In the genomic region with DNA sequence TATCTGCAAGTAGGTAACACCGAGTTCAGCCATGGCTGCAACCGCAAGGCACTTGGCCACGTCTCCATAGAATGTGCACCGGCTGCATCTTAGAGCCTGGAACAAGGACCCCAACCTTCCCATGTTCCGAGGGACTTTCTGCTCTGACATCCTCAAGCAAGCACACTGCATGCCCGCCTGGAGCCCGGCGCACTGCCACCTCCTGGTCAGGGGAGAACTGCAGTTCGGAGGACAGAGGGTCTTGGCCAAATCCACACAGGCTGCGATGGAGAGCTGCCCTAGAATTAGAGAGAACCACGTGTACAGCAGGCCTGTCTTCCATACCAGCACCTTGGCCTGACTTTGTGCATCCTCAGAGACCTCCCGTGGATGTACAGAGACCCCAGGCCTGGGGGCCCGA, we compare ENCODE assay signal across 9 mouse cellular contexts. TPM values are rescaled to one million over a fixed set of nuclear protein-coding genes. Genes with fewer than 3 reads are reported as not detected.
DNase-seq lines count a peak whose midpoint lies in the region; ATAC-seq and TF ChIP-seq lines count a peak whose summit lies in the region.
"Had no signal": no experiment of that assay in that cellular context is flagged by ENCODE, and none has a peak within 500 bp of the region (broad histone marks: within the 10 kb centered on the region; RNA-seq: fewer than 3 reads in every experiment).

No protein-coding gene starts in this region.

- 41% methylated on average over 13 of the region's 13 CpGs for WGBS in hindbrain, embryonic 10.5 days
- 38% methylated on average over 13 of the region's 13 CpGs for WGBS in hindbrain, embryonic 16.5 days
- 40% methylated on average over 13 of the region's 13 CpGs for WGBS in forebrain, embryonic 13.5 days
- 46% methylated on average over 13 of the region's 13 CpGs for WGBS in liver, embryonic 14.5 days (ENCODE audit: insufficient replicate concordance)

- peak; percentile 71 for TF ChIP-seq CTCF in liver, embryonic 14.5 days (IDR thresholded peaks at IDR 0.05; ENCODE audit: low read depth)

- H3K9me3 ChIP-seq in hindbrain, embryonic 10.5 days: no peaks in the 10 kb centered on the region
- H3K9me3 ChIP-seq in hindbrain, embryonic 16.5 days (ENCODE audit: control insufficient read depth, low read length): no peaks in the 10 kb centered on the region
- H3K9me3 ChIP-seq in forebrain, embryonic 13.5 days (replicated peaks): no peaks in the 10 kb centered on the region
- no peaks in the 10 kb centered on the region for H3K9me3 ChIP-seq in liver, embryonic 14.5 days (ENCODE audit: control insufficient read depth, low read length)
- H3K9me3 ChIP-seq: neural tube, embryonic 12.5 days had no signal

- ATAC-seq in hindbrain, embryonic 16.5 days: no peak
- peak; percentile 61 for ATAC-seq in forebrain, embryonic 13.5 days
- no peak for ATAC-seq in liver, embryonic 14.5 days (ENCODE audit: insufficient read depth)
- no peak for ATAC-seq in erythroid progenitor cell, adult 5-6 weeks (replicated peaks; ENCODE audit: low FRiP score, poor library complexity, severe bottlenecking)

- H3K27ac ChIP-seq in hindbrain, embryonic 10.5 days: no peak overlapping the region
- no peak overlapping the region for H3K27ac ChIP-seq in hindbrain, embryonic 16.5 days (ENCODE audit: low read depth, low read length)
- H3K27ac ChIP-seq in forebrain, embryonic 13.5 days: no peak overlapping the region
- no peak overlapping the region for H3K27ac ChIP-seq in liver, embryonic 14.5 days
- H3K27ac ChIP-seq: neural tube, embryonic 12.5 days had no signal

- H3K4me1 ChIP-seq in hindbrain, embryonic 10.5 days (replicated peaks): no peaks in the 10 kb centered on the region
- H3K4me1 ChIP-seq in hindbrain, embryonic 16.5 days (ENCODE audit: control insufficient read depth, insufficient read depth, low read depth, low read length): no peaks in the 10 kb centered on the region
- no peaks in the 10 kb centered on the region for H3K4me1 ChIP-seq in forebrain, embryonic 13.5 days
- no peaks in the 10 kb centered on the region for H3K4me1 ChIP-seq in liver, embryonic 14.5 days (replicated peaks; ENCODE audit: control insufficient read depth in 2 of 2, insufficient read depth in 2 of 2, low read length in 1 of 2)
- H3K4me1 ChIP-seq: neural tube, embryonic 12.5 days had no signal

- no peak overlapping the region for H3K4me2 ChIP-seq in hindbrain, embryonic 16.5 days (ENCODE audit: low read length)
- no peak overlapping the region for H3K4me2 ChIP-seq in forebrain, embryonic 13.5 days
- H3K4me2 ChIP-seq in liver, embryonic 14.5 days (ENCODE audit: low read depth): no peak overlapping the region
- H3K4me2 ChIP-seq: neural tube, embryonic 12.5 days had no signal

- no peak for TF ChIP-seq EP300 in liver, embryonic 14.5 days (IDR thresholded peaks at IDR 0.05; ENCODE audit: low read depth)

- no peak overlapping the region for H3K4me3 ChIP-seq in hindbrain, embryonic 10.5 days
- H3K4me3 ChIP-seq in hindbrain, embryonic 16.5 days (ENCODE audit: low read length): no peak overlapping the region
- no peak overlapping the region for H3K4me3 ChIP-seq in forebrain, embryonic 13.5 days
- no peak overlapping the region for H3K4me3 ChIP-seq in liver, embryonic 14.5 days (ENCODE audit: insufficient read depth in 1 of 2, low read depth in 2 of 2, low read length in 2 of 2)
- H3K4me3 ChIP-seq: neural tube, embryonic 12.5 days had no signal

- no peaks in the 10 kb centered on the region for H3K36me3 ChIP-seq in hindbrain, embryonic 10.5 days
- no peaks in the 10 kb centered on the region for H3K36me3 ChIP-seq in hindbrain, embryonic 16.5 days (ENCODE audit: control insufficient read depth, insufficient read depth, low read length)
- no peaks in the 10 kb centered on the region for H3K36me3 ChIP-seq in forebrain, embryonic 13.5 days (ENCODE audit: poor library complexity, severe bottlenecking)
- no peaks in the 10 kb centered on the region for H3K36me3 ChIP-seq in liver, embryonic 14.5 days (replicated peaks; ENCODE audit: control insufficient read depth, insufficient read depth, low read depth)
- H3K36me3 ChIP-seq: neural tube, embryonic 12.5 days had no signal

- no peak overlapping the region for H3K9ac ChIP-seq in hindbrain, embryonic 16.5 days (ENCODE audit: low read depth, low read length)
- H3K9ac ChIP-seq in forebrain, embryonic 13.5 days: no peak overlapping the region
- no peak overlapping the region for H3K9ac ChIP-seq in liver, embryonic 14.5 days (replicated peaks)
- H3K9ac ChIP-seq: neural tube, embryonic 12.5 days had no signal

- DNase-seq in hindbrain, embryonic 10.5 days (ENCODE audit: low spot score): peak; percentile 71
- peak; percentile 58 to 66 for DNase-seq in B cell, adult 2 months
- DNase-seq in Muller cell, postnatal 12 days (ENCODE audit: inconsistent ontology term): peak; percentile 18
- no peak for DNase-seq in liver, embryonic 14.5 days (ENCODE audit: low read depth in 3 of 3, low spot score in 3 of 3)
- DNase-seq in retina, postnatal 1 day: peak; percentile 68

- H3K27me3 ChIP-seq in hindbrain, embryonic 10.5 days (ENCODE audit: insufficient read depth, poor library complexity, severe bottlenecking): no peaks in the 10 kb centered on the region
- no peaks in the 10 kb centered on the region for H3K27me3 ChIP-seq in hindbrain, embryonic 16.5 days (replicated peaks; ENCODE audit: control insufficient read depth, insufficient read depth, low read length)
- H3K27me3 ChIP-seq in forebrain, embryonic 13.5 days: no peaks in the 10 kb centered on the region
- no peaks in the 10 kb centered on the region for H3K27me3 ChIP-seq in liver, embryonic 14.5 days (ENCODE audit: control insufficient read depth, insufficient read depth, low read length)
- H3K27me3 ChIP-seq: neural tube, embryonic 12.5 days had no signal

RNA-seq across cellular contexts. Expression of gene Il12a, which starts 29.8 kb away (rescaled TPM):
- polyA plus RNA-seq in hindbrain, embryonic 10.5 days (2016; fragmentation: Nextera tagmentation; extraction: Ambion mirVana): 0.20 and 0.34 TPM in 2 replicates
- polyA plus RNA-seq in hindbrain, embryonic 16.5 days (2015; fragmentation: Nextera tagmentation; extraction: Ambion mirVana): 0.26 and 0.28 TPM in 2 replicates
- 0.13 TPM in 1 of 2 replicates, not detected in the other for polyA plus RNA-seq in forebrain, embryonic 13.5 days (2015; fragmentation: Nextera tagmentation; extraction: Ambion mirVana)
- polyA plus RNA-seq in liver, embryonic 14.5 days (2012; rRNA removed): 1.9 and 2.3 TPM in 2 replicates
- 1.8 and 1.9 TPM in 2 replicates for polyA plus RNA-seq in liver, embryonic 14.5 days (2014; fragmentation: Nextera tagmentation; extraction: Ambion mirVana)
- 4.6 and 19.8 TPM in 2 replicates for total RNA-seq in erythroid progenitor cell, adult 5-6 weeks (2015; ENCODE audit: low replicate concordance)
- 3.1 and 10.4 TPM in 2 replicates for total RNA-seq in erythroid progenitor cell, adult 5-6 weeks (2017; ENCODE audit: low replicate concordance)

Comparison
In these comparisons a context has a peak if more than half of its experiments do, and no peak if none do; other contexts are left out.
1. DNase-seq: peak in hindbrain, embryonic 10.5 days (single experiment), B cell, adult 2 months (2 of 2), Muller cell, postnatal 12 days (single experiment) and retina, postnatal 1 day (single experiment); none in liver, embryonic 14.5 days (0 of 3).